Mouse (Mus musculus): ENCODE measurements at regions not wholly inside any gene's neighbourhood (a gene's known extent, or its start where the extent isn't known, plus 50 kb on each side); places are given as distances from the start of the nearest gene placed in this dataset.

DNA sequence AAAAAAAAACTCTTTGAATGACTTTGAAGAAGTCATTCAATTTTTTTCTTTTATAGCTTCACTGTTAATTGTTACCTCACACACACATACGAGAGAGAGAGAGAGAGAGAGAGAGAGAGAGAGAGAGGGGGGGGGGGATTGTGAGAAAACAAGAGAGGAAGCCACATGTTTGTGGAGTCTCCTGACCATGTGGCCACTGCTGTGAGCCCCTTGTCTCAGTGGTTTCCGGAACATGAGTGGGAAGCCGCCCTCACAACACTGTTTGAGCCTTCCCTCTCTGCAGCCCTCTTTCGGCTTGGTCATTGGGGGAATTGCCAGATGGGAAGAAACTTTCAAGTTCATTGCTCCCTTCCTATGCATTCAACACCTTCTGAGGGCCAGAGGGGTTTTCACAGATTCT lies 656.3 kb downstream of the Kcnj2 start:
- TF ChIP-seq POLR2A (IDR thresholded peaks at IDR 0.05; ENCODE audit: low read depth, low read length) (no peak), CTCF (IDR thresholded peaks at IDR 0.05; ENCODE audit: extremely low read depth, insufficient read depth, insufficient read length, insufficient replicate concordance) (no peak)

Measured in spleen, adult 2 months (tissue).